Mouse (Mus musculus) stomach, postnatal 0 days (tissue): ENCODE measurements at regions not wholly inside any gene's neighbourhood (a gene's known extent, or its start where the extent isn't known, plus 50 kb on each side); places are given as distances from the start of the nearest gene placed in this dataset.

Source experiments
- ATAC-seq: fragments of 200-750 bp; cut with Nextera tagmentation; 2 replicates; pipeline ENCODE4 v1.8.0; 2017; ENCODE audit not compliant: low FRiP score, low TSS enrichment
- DNase-seq: peaks from one replicate; pipeline ENCODE4 v3.0.0-alpha.2; 2016; ENCODE audit warnings: low spot score
- H3K27ac ChIP-seq: fragments of 300-500 bp; sonication (generic); replicated peaks from 2 replicates; pipeline ENCODE4 v1.5.1; 2014; ENCODE audit warnings: mild to moderate bottlenecking, control low read depth
- H3K27me3 ChIP-seq: fragments of 300-500 bp; sonication (generic); 2 replicates; pipeline ENCODE4 v1.6.1; 2014; ENCODE audit warnings: low read length; ENCODE audit not compliant: control insufficient read depth, insufficient read depth
- H3K36me3 ChIP-seq: fragments of 300-500 bp; sonication (generic); 2 replicates; pipeline ENCODE4 v1.6.1; 2014; ENCODE audit warnings: low read length, mixed read lengths; ENCODE audit not compliant: control insufficient read depth, insufficient read depth
- H3K4me1 ChIP-seq: fragments of 300-500 bp; sonication (generic); replicated peaks from 2 replicates; pipeline ENCODE4 v1.6.1; 2014; ENCODE audit warnings: antibody characterized with exemption; ENCODE audit not compliant: control insufficient read depth, insufficient read depth
- H3K4me2 ChIP-seq: fragments of 300-500 bp; sonication (generic); replicated peaks from 2 replicates; pipeline ENCODE4 v1.6.1; 2014; ENCODE audit warnings: low read depth, mild to moderate bottlenecking, control low read depth, moderate library complexity
- H3K4me3 ChIP-seq: fragments of 300-500 bp; sonication (generic); 2 replicates; pipeline ENCODE4 v1.5.1; 2014; ENCODE audit warnings: low read depth, low read length, control low read depth
- H3K9ac ChIP-seq: fragments of 300-500 bp; sonication (generic); 2 replicates; pipeline ENCODE4 v1.6.1; 2014; ENCODE audit warnings: mild to moderate bottlenecking, low read length, control low read depth, mixed read lengths
- H3K9me3 ChIP-seq: fragments of 300-500 bp; sonication (generic); 2 replicates; pipeline ENCODE4 v1.6.1; 2016; ENCODE audit warnings: low read length; ENCODE audit not compliant: control insufficient read depth
- CTCF ChIP-seq: IDR thresholded peaks from 2 replicates; pipeline ENCODE4 v1.5.1; 2016; ENCODE audit warnings: antibody characterized with exemption, low read depth, mild to moderate bottlenecking, moderate library complexity
- EP300 ChIP-seq: optimal IDR thresholded peaks from 2 replicates; pipeline ENCODE3; 2016; ENCODE audit warnings: antibody characterized with exemption
- WGBS: fragments of 180-500 bp; shearing (Covaris S2); extraction: QIAGEN DNeasy Blood & Tissue Kit; methylation state at CpG from one replicate; pipeline ENCODE4 v1.1.7; 2014; 5-methylcytosine and 5-hydroxymethylcytosine counted together

DNA sequence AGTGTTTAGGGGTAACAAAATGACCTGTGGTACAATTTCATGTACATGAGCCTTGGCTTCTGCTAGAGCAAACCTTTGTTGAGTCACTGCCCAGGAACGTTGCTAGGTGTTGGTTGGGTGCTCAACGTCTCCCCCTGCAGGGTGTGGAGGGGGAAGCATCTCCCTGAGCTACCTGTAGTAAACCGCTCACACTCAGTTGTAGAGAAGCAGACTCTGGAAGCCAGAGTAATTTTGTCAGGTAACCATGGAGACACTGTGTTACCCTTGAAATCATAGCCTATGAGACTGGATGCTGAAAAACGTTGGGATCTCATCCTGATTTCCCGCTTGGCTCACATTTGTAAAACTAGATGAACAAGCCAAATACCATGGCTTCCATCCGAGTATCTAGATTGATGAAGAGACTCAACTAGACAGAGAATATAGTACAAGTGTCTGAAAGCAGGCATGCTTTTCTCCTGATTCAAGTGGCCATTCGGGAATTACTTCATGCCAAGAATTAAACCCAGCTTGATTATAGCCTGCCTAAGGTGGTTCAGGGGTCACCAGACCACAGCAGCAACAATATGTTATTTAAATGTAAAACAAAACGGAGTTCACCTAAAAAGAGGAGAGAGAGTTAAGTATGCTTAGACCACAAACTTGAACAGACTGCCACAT, 63.7 kb upstream of the Ctla4 start:
- no peaks in the 10 kb centered on the region for H3K9me3 ChIP-seq
- H3K36me3 ChIP-seq: no peaks in the 10 kb centered on the region
- no peak for TF ChIP-seq EP300
- peak; percentile 79 for TF ChIP-seq CTCF
- no peak overlapping the region for H3K9ac ChIP-seq
- H3K27me3 ChIP-seq: no peaks in the 10 kb centered on the region; the same call in 1 of the 2 replicates
- H3K4me2 ChIP-seq: no peak overlapping the region
- no peak overlapping the region for H3K4me3 ChIP-seq
- whole genome bisulfite sequencing: 59% methylated on average over 8 of the region's 8 CpGs
- DNase-seq (peak; percentile 86), ATAC-seq (peak; percentile 49; the same call in 1 of the 2 replicates)
- no peaks in the 10 kb centered on the region for H3K4me1 ChIP-seq
- H3K27ac ChIP-seq: no peak overlapping the region

- 56% methylated on average over 5 of the region's 5 CpGs for WGBS
- Histone ChIP-seq H3K36me3 (no peaks in the 10 kb centered on the region), H3K9ac (no peak overlapping the region), H3K4me2 (no peak overlapping the region), H3K4me1 (no peaks in the 10 kb centered on the region), H3K27ac (peak overlapping the region; percentile 53; the same call in 1 of the 2 replicates), H3K27me3 (no peaks in the 10 kb centered on the region; the same call in 1 of the 2 replicates), H3K9me3 (no peaks in the 10 kb centered on the region), H3K4me3 (no peak overlapping the region)
- DNase-seq (no peak), ATAC-seq (no peak)
- TF ChIP-seq EP300 (no peak), CTCF (no peak)
Measured at GRCm38 (mm10) chr1:60824218-60825125, 62.3 kb upstream of the Ctla4 start.

- WGBS: 32% methylated on average over 9 of the region's 9 CpGs
- TF ChIP-seq CTCF: no peak
- Histone ChIP-seq H3K4me3 (no peak overlapping the region), H3K9ac (no peak overlapping the region), H3K9me3 (no peaks in the 10 kb centered on the region), H3K4me2 (no peak overlapping the region), H3K4me1 (no peaks in the 10 kb centered on the region), H3K36me3 (no peaks in the 10 kb centered on the region), H3K27me3 (no peaks in the 10 kb centered on the region; the same call in 1 of the 2 replicates), H3K27ac (peak overlapping the region; percentile 53; the same call in 1 of the 2 replicates)
- DNase-seq (no peak), ATAC-seq (peak; percentile 28; the same call in 1 of the 2 replicates)
Measured at GRCm38 (mm10) chr1:60825256-60826186, 61.3 kb upstream of the Ctla4 start.

DNA sequence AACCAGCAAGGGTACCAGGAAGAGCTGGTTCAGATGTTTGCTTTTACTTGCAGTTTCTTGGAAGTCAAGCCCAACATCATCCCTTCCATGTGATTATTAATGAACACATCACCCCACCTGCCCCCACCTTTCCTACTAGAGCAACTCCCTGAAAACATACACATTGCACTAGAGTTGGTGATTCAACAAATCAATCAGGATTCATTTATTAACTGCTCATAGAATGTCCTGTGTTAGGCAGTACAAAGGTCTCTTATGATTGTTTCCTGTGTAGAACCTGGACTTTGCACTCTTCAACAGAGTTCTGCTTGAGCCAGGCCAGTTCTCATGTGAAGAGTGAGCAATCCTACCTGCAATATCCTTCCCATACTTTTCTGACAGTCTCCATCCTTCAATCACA, 59.8 kb upstream of the Ctla4 start:
- Histone ChIP-seq H3K4me3 (no peak overlapping the region), H3K36me3 (no peaks in the 10 kb centered on the region), H3K4me1 (no peaks in the 10 kb centered on the region), H3K9me3 (no peaks in the 10 kb centered on the region), H3K4me2 (no peak overlapping the region), H3K27me3 (no peaks in the 10 kb centered on the region), H3K27ac (no peak overlapping the region), H3K9ac (no peak overlapping the region)
- TF ChIP-seq EP300 (no peak), CTCF (no peak)
- DNase-seq (peak; percentile 66), ATAC-seq (peak; percentile 96)

DNA sequence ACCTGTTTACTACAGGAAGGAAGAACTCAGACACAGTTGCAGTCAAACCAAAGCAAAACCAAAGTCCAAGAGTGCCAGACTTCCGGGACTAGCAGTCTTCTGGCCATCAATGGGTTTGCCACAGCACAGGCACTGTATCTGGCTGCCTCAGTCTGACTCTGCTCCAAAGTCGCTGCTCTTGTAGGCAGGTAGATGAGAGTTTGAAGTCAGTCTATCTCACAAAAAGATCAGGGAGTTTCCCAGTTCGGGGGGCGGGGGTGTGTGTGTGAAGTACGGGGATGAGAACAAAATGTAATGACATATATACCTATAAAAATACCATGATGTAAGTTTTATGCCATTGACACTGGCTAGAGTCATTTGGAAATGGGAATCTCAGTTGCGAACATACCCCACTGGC, 58.6 kb upstream of the Ctla4 start:
- ATAC-seq (no peak), DNase-seq (no peak)
- no peaks in the 10 kb centered on the region for H3K4me1 ChIP-seq
- no peak overlapping the region for H3K4me2 ChIP-seq
- no peaks in the 10 kb centered on the region for H3K27me3 ChIP-seq
- TF ChIP-seq CTCF: no peak
- TF ChIP-seq EP300: no peak
- H3K9ac ChIP-seq: no peak overlapping the region
- no peak overlapping the region for H3K4me3 ChIP-seq
- 93% methylated on average over 6 of the region's 6 CpGs for WGBS
- H3K9me3 ChIP-seq: no peaks in the 10 kb centered on the region
- H3K36me3 ChIP-seq: no peaks in the 10 kb centered on the region
- H3K27ac ChIP-seq: no peak overlapping the region
